Mouse (Mus musculus) embryonic stem cell, embryonic (primary cell): ENCODE data around the gene Flt3.

Source experiments
- CTCF ChIA-PET, 4 experiments: fragments of 300-600 bp in 2 of 4; fragments of 350-600 bp in 2 of 4; sonication (Branson Sonifier 250); formaldehyde crosslinking; loops; one replicate each; lab custom pipeline; 2022; ENCODE audit warnings: inconsistent platforms in 2 of 4; lab: Charles Lee
- POLR2A ChIA-PET, 4 experiments: fragments of 300-600 bp in 2 of 4; fragments of 350-600 bp in 2 of 4; sonication (Branson Sonifier 250); formaldehyde crosslinking; loops; one replicate each; lab custom pipeline; 2022; ENCODE audit warnings: antibody characterized with exemption in 4 of 4, inconsistent platforms in 1 of 4; lab: Charles Lee

Flt3 gene

DNA sequence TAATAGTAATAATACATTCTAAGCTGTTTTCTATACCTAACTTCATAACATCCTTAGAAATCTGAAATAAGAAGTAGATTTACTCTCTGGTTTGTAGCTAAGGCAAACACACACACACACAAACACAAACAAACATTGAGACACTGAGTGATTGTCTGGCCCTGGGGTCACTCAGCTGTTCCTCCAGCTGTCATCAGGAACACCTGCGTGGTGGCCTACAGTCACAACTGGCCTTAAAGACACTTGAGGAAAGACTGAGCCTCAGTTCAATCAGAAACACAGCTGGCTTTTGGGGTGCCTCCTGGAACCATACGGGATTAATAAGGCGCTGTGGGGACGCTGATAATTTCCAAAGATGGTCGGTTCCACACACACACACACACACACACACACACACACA, 103.0 kb downstream of the Flt3 start:
- ChIA-PET POLR2A (interaction anchor here in 2 of 4 experiments (0.7 kb wide), 4 partner anchors 9 to 174 kb away, joined by 3 to 5 read pairs (median 3); no protein-coding TSS in a partner anchor), CTCF (interaction anchor here in 3 of 4 experiments (0.6 to 1.2 kb wide), 4 partner anchors 14 to 605 kb away, joined by 3 to 4 read pairs (median 4); no protein-coding TSS in a partner anchor)

DNA sequence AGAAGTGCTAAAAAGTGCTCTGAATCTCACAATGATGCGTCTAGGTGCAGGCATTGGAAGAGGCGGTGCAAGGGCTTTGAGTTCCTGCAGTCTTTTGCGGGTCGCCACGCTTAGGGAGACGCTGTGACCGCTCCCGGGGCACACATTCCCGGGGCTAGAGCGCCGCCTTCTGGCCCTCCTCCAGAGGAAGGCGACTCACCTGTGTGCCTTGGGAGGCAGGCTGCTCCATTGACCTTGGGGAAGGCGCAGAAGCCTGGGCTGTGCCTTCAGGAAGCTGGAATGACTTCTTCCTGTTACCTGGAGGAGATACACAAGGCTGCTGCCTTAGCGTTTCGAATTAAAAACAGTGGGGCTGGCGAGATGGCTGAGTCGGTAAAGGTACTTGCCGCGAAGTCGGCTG, 106.2 kb downstream of the Flt3 start:
- ChIA-PET CTCF (interaction anchor here (0.5 to 3.9 kb wide), 60 partner anchors 9 to 1009 kb away, joined by 3 to 35 read pairs (median 5); partner anchors contain the start of genes Cdx2 (in 2 of the 4), Pdx1 (in 1 of the 4) and Rasl11a (in 1 of the 4)), POLR2A (interaction anchor here in 2 of 4 experiments (0.6 to 1.7 kb wide), 10 partner anchors 13 to 458 kb away, joined by 3 to 8 read pairs (median 3); partner anchors contain the start of gene Cdx2 (in 1 of the 2))

DNA sequence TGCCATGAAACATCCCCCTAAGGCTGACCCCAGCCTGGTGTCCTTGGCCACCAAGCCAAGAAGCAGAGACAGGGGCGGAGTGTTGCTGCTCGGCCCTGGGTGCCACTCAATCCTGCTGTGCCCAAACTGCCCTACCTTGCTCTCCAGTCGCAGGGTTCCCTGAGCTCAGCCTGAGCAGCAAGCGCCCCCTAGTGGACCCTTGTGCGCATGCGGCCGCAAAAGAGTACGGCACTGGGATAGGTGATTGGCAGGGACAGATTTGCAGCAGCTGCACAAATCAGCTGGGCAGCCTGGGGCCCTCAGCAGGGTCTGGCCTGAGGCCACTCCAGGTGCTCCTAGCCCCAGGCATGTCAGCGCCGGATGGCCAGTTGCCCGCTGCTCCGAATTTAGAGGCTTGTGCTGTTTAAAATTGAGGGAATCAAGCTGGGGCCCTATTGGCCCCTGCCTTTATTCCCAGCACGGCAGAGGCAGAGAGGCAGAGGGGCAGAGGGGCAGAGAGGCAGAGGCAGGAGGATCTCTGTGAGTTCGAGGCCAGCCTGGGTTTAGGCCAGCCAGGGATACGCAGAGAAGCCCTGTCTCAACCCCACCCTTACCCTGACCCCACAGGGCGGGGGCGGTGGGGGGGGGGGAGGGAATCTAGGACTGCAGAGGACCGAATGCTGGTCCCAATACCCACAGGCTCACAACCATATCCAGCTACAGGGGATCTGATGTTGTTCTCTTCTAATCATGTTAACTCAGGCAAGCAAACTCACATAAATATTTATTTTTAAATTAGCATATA, 107.0 kb downstream of the Flt3 start:
- CTCF ChIA-PET = interaction anchor here (0.5 to 3.9 kb wide), 112 partner anchors 9 to 1723 kb away, joined by 3 to 35 read pairs (median 4); partner anchors contain the start of genes Cdx2 (in 2 of the 4), Pdx1 (in 2 of the 4), Mtif3 (in 1 of the 4) and Polr1d (in 1 of the 4)
- POLR2A ChIA-PET = interaction anchor here in 3 of 4 experiments (0.6 to 1.7 kb wide), 14 partner anchors 13 to 457 kb away, joined by 3 to 8 read pairs (median 3); partner anchors contain the start of gene Rasl11a (in 1 of the 3)

DNA sequence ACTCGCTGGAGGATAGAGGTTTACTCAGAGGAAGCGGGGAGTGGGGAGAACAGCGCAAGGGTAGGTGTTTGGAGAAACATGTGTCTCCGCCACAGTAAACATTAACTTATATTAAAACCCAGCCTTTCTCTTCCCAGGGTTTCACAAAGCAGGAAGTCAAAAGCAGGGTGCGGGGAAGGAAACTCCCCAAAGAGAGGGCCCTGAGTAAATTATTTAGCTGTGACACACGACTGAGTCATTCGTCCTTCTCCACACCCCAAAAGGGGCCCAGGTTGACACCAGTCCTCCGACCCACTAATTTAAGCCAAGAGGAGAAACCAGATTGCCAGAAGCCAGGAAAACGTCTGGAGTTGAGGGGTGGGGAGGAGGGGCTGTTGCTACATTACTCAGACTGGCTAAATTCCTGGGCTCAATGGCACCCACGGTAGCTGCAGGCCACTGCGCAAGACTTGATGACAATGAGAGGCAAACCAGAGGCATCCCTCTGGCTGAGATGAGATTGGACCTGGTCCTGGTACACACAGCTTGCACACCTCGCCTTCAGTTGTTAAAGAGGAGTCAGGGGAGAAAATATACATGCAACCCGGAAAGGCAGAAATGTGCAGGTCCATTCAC, 107.7 kb downstream of the Flt3 start:
- POLR2A ChIA-PET = interaction anchor here in 3 of 4 experiments (0.6 to 1.7 kb wide), 8 partner anchors 12 to 376 kb away, joined by 3 to 8 read pairs (median 3); no protein-coding TSS in a partner anchor
- CTCF ChIA-PET = interaction anchor here (0.6 to 3.9 kb wide), 87 partner anchors 9 to 633 kb away, joined by 3 to 35 read pairs (median 5); partner anchors contain the start of genes Cdx2 (in 2 of the 4), Pdx1 (in 2 of the 4), Mtif3 (in 1 of the 4) and Polr1d (in 1 of the 4)

DNA sequence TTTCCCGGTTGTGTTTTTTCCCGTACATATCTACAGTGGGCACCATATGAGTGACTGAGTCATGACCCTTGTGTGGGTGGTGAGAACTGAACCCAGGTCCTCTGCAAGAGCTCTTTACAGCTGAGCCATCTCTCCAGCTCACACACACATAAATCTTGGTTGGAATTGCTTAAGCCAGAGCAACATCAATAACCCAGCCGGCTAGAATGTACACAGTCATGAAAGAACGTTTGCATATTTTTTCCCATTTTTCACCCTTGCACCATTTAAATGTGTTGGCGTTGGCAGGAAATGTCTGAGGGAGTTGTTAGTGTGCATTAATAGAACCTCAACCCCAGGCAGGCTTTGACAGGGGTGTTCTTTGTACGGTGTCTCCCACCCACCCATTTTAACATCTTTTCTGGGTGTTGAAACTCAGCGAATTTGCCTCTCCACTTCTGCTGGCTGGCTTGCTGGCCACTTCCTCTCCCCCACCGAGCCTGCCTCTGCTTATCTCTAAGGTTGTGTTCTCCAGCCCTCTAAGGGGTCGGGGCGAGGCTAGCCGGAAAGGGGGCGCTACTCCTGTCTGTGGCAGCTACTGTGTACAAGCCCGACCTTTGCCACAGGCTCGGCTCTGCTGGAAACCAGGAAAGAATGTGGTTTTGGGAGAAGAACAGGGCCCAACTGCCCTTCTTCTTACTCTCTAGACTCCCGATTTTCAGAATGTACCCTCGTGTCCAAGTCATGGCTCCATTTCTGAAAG, 108.4 kb downstream of the Flt3 start:
- ChIA-PET CTCF (interaction anchor here in 3 of 4 experiments (0.6 to 3.9 kb wide), 25 partner anchors 8 to 617 kb away, joined by 3 to 35 read pairs (median 6); partner anchors contain the start of gene Pdx1 (in 2 of the 3)), POLR2A (no interaction called here)

DNA sequence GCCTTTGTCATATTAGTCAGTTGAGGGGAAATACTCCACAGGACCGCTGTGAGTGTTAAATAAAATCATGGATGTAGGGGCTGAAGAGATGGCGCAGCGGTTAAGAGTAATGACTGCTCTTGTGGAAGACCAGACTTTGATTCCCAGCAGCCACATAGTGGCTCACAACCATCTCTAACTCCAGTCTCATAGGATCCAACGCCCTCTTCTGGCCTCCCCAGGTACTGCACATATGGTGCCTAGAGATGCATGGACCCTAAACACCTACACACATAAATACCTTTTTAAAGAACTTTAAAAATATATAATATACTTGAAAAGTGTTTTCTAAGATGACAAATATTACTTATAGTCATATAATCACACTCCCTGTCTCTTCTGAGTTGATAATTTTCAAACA, 115.9 kb downstream of the Flt3 start:
- POLR2A ChIA-PET = interaction anchor here in 1 of 4 experiments (0.5 kb wide), 1 partner anchor 206 kb away, joined by 3 read pairs; no protein-coding TSS in a partner anchor
- CTCF ChIA-PET = interaction anchor here (0.6 to 1.2 kb wide), 7 partner anchors 9 to 379 kb away, joined by 3 to 6 read pairs (median 4); no protein-coding TSS in a partner anchor
